Mouse (Mus musculus) kidney, adult 8-10 months (tissue): ENCODE data around the gene Klhdc8a.
A peak's percentile ranks its signal among the peaks of the same experiment; 100 is the strongest.

Source experiments
- DNase-seq, 2 experiments: peaks; one replicate each; pipeline ENCODE4 v3.0.0; 2022

Gene Klhdc8a

DNA sequence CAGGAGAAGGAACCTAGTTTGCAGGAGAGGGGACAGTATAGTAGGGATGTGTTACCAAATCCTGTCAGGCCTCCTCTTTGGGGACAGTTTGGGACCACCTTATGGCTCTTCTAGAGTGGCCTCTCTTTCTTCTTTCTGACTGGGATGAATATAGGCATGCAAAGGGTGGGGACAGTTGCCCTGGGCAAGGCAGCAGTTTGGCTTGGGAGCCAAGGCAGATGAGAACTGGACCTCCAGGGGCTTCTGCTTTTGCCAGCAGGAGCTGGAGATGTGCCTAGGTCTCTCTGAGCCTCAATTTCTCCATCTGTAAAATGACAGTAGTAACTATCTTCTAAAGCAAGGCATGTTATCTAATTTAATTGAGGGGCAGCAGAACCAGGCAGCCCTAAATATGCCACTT lies 48.5 kb downstream of the Klhdc8a start:
- DNase-seq = no peak

DNA sequence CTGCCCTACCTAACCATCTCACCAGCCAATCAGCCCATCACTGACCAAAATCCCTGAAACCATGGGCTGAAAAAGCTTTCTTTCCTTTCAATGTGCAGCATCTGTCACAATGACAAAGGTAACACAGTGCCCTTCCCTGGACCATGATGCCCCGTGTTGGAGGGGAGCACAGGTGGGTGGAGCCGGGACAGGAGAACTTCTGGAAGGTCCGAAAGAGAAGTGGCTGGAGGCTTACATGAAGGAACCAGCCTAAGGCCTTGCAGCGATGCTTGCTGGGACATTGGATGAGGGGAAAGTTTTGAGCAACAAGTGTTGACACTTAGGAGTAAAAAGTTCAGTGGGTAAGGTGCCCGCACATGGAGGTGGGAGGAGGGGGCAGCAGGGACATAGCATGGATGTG lies 50.0 kb downstream of the Klhdc8a start:
- DNase-seq = no peak

DNA sequence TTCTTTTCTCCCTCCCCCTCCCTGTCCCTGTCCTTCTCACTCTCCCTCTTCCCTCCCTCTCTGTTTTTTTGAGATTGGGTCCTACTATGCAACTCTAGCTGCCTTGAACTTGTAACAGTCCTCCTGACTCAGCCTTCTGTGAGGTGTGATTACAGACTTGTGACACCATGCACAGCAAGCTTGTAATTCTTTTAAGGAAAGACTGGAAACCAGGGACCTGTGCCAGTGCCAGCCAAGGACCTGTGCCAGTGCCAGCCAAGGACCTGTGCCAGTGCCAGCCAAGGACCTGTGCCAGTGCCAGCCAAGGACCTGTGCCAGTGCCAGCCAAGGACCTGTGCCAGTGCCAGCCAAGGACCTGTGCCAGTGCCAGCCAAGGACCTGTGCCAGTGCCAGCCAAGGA lies 50.6 kb downstream of the Klhdc8a start:
- peak in 1 of 2 experiments; percentile 72 for DNase-seq

DNA sequence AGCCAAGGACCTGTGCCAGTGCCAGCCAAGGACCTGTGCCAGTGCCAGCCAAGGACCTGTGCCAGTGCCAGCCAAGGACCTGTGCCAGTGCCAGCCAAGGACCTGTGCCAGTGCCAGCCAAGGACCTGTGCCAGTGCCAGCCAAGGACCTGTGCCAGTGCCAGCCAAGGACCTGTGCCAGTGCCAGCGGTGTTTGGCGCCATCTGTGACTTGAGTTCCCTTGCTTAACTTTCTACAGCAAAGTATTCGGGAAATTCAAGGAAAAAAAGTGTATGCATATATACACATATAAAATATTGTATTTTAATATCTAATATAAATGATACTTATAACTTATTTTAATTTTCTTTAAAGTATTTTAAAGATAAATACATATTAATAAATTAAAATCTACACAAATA lies 51.2 kb downstream of the Klhdc8a start:
- peak in 1 of 2 experiments; percentile 42 for DNase-seq

DNA sequence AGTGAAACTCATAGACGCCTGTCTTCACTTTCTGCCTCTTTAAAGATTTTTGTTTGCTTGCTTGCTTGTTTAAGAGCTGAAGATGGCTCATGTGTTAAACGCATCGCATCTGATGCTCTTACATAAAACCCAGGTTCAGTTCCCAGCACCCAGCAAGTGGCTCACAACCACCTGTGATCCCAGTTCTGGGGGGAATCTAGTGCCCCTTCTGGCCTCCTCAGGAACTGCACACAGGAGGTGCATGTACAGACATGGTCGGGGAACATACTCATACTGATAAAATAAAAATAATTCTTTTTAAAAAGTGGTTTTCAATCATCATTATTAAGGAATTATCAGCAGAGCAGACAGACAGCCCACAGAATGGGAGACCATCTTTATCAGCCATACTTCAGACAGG lies 52.6 kb downstream of the Klhdc8a start:
- DNase-seq = no peak

DNA sequence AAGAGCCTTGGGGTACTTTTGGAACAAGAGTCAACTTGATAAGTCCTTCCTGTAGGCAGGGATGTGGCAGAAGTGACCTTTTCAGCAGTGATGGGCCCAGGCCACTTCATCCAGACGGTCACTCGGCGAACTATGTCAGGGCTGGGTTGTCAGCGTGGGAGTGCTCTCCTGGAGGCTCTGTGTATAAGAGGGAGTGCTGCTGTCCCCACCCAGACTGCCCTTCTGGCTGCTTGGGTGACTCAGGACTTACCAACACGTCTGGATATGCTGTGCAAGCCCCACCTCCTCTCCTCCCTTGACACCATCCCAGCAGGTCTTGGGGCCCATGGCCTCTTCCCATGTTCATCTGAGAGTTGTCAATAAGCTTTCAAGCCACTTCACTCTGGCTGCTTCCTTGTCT lies 55.0 kb downstream of the Klhdc8a start:
- DNase-seq = peak in 1 of 2 experiments; percentile 15

DNA sequence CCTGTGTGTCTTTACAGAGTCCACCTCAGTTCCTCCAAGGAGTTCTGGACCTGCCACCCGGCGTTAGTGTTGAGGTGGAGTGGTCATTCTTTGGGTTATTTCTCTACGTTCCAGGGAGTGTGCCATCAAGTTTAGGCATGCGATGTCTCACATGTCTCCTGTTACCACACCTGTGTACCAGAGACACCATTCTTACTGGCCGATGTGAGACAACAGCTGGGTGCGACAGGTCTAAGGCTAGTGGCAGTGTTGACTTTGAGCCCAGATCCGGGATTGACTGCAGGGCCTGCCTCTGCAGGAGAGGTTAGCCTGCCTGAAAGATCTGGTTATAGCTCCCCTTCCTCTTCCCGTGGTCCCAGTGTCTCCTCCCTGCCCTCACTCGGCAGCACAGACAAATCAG lies 55.8 kb downstream of the Klhdc8a start:
- no peak for DNase-seq

DNA sequence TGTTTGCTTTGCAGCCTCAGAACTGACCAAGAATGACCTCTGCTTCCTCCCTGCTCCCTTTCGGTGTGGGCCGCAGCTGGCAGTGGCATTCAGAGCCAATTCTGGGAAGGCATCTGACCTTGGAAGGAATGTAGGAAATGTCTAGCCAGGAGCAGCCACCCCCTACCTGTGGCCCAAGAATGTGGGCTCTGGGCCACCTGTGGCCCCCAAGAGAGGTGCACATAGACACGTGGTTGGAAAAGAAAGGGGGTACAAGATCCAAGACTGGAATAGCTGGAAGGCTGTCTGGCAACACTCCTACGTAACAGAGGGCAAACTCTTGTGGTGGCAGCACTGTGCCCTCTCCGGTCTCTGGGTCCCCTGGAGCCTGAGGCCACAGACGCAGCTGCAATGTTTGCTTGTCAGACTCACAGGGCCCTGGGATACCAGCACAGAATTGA lies 56.8 kb downstream of the Klhdc8a start:
- peak; percentile 92 to 95 for DNase-seq

DNA sequence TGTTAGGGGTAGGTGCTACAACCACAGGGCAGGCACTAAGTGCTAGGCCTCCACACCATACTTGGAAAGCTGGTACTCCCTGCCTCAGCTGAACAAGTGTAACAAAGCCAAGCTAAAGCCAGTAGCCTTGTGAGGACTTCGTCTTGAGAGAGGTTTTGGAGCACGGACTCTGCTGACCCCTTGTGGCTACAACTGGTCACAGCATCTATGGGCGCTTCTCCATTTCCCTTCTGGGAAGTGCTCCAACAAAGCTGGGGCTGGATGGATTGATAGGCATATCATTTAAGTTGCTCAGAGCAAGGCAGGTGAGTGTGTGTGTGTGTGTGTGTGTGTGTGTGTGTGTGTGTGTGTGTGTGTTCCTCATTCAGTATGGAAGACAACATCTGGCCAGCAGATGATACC lies 57.4 kb downstream of the Klhdc8a start:
- DNase-seq = peak; percentile 89 to 94

DNA sequence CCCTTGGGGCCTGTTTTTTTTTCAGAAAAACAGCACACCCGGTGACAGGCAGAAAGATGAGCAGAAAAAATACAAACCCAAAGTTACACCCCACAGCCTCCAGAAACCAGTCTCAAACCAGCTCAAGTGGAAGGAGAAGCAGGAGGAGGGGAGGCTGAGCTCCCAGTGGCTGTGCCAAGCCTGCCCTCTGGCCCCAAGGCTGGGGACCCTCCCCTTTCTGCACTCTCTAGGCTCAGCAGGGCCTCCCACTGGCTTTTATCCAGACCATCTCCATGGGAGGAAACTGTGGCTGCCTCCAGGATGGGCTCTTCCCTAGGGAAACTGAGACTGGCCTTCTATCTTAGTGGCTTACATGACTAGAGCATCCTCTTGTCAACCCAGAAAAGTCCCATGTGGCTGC lies 58.4 kb downstream of the Klhdc8a start:
- no peak for DNase-seq
